Mouse (Mus musculus) liver, embryonic 14.5 days (tissue): Measurements from ENCODE around the gene Nadk2. TPM values are rescaled to one million over a fixed set of nuclear protein-coding genes. Genes with fewer than 3 reads are reported as not detected.
A peak's percentile ranks its signal among the peaks of the same experiment; 100 is the strongest.

ENCODE experiments used
- ATAC-seq: fragments of 200-750 bp; cut with Nextera tagmentation; 2 replicates; pipeline ENCODE4 v1.8.0; 2017; ENCODE audit warnings: moderate number of reproducible peaks, mild to moderate bottlenecking, moderate library complexity; ENCODE audit not compliant: insufficient read depth
- DNase-seq, 3 experiments: peaks; one replicate each; pipeline ENCODE4 v3.0.0-alpha.2; 2012 to 2013; ENCODE audit warnings: low read depth in 3 of 3, low spot score in 3 of 3
- H3K27ac ChIP-seq: fragments of 300-500 bp; sonication (generic); 2 replicates; pipeline ENCODE4 v1.5.1; 2014; ENCODE audit warnings: moderate library complexity, mild to moderate bottlenecking, control low read depth, inconsistent platforms
- H3K27me3 ChIP-seq: fragments of 300-500 bp; sonication (generic); 2 replicates; pipeline ENCODE4 v1.6.1; 2014; ENCODE audit warnings: mild to moderate bottlenecking, low read length, moderate library complexity; ENCODE audit not compliant: control insufficient read depth, insufficient read depth
- H3K36me3 ChIP-seq: fragments of 300-500 bp; sonication (generic); replicated peaks from 2 replicates; pipeline ENCODE4 v1.6.1; 2014; ENCODE audit warnings: low read depth; ENCODE audit not compliant: control insufficient read depth, insufficient read depth
- H3K4me1 ChIP-seq, 2 experiments: fragments of 200-500 bp in 1 of 2; fragments of 300-500 bp in 1 of 2; sonication (generic) in 1 of 2; replicated peaks; 2 replicates each; pipeline ENCODE4 v1.6.1; 2012 to 2014; ENCODE audit warnings: antibody characterized with exemption in 1 of 2, inconsistent platforms in 1 of 2, low read length in 1 of 2; ENCODE audit not compliant: control insufficient read depth in 2 of 2, insufficient read depth in 2 of 2
- H3K4me2 ChIP-seq: fragments of 300-500 bp; sonication (generic); 2 replicates; pipeline ENCODE4 v1.6.1; 2014; ENCODE audit warnings: low read depth, mild to moderate bottlenecking, control low read depth, moderate library complexity
- H3K4me3 ChIP-seq, 2 experiments: fragments of 200-500 bp in 1 of 2; fragments of 300-500 bp in 1 of 2; sonication (generic) in 1 of 2; 2 replicates each; pipeline ENCODE4 v1.5.1; 2012 to 2014; ENCODE audit warnings: low read depth in 2 of 2, low read length in 2 of 2, mild to moderate bottlenecking in 2 of 2, control low read depth in 1 of 2, inconsistent platforms in 1 of 2, moderate library complexity in 1 of 2; ENCODE audit not compliant: insufficient read depth in 1 of 2
- H3K9ac ChIP-seq: fragments of 300-500 bp; sonication (generic); replicated peaks from 2 replicates; pipeline ENCODE4 v1.6.1; 2014; ENCODE audit warnings: mild to moderate bottlenecking, control low read depth, moderate library complexity
- H3K9me3 ChIP-seq: fragments of 300-500 bp; sonication (generic); 2 replicates; pipeline ENCODE4 v1.6.1; 2016; ENCODE audit warnings: low read length, mixed read lengths; ENCODE audit not compliant: control insufficient read depth
- CTCF ChIP-seq: IDR thresholded peaks from 2 replicates; pipeline ENCODE4 v1.5.1; 2016; ENCODE audit warnings: antibody characterized with exemption, low read depth, control low read depth
- EP300 ChIP-seq: IDR thresholded peaks from 2 replicates; pipeline ENCODE4 v1.6.1; 2016; ENCODE audit warnings: antibody characterized with exemption, low read depth
- WGBS: fragments of 180-500 bp; shearing (Covaris S2); extraction: QIAGEN DNeasy Blood & Tissue Kit; methylation state at CpG from one replicate; pipeline ENCODE4 v1.1.7; 2014; ENCODE audit not compliant: insufficient replicate concordance; 5-methylcytosine and 5-hydroxymethylcytosine counted together
- polyA plus RNA-seq, 2 experiments: library from polyadenylated mRNA; depleted of rRNA in 1 of 2; stranded (reverse) in 1 of 2; unstranded in 1 of 2; fragments of >200 nt; fragmentation: Nextera tagmentation in 1 of 2; extraction: Ambion mirVana in 1 of 2; gene quantifications; 2 replicates each; pipeline versions ENCODE4 v1.2.1 to v1.2.3; 2012 to 2014

Gene Nadk2
- polyA plus RNA-seq, 2 experiments, result 96.0 to 113 TPM

- 83% methylated on average over 17 of the region's 17 CpGs for WGBS
- H3K27me3 ChIP-seq, result no peaks in the 10 kb centered on the region
- H3K4me2 ChIP-seq, result no peak overlapping the region
- TF ChIP-seq EP300, result no peak
- no peak for TF ChIP-seq CTCF
- DNase-seq (no peak), ATAC-seq (no peak)
- H3K27ac ChIP-seq, result no peak overlapping the region
- no peak overlapping the region for H3K9ac ChIP-seq
- peaks cover 12 to 28% of the 10 kb centered on the region in 2 experiments for H3K4me1 ChIP-seq
- no peak overlapping the region for H3K4me3 ChIP-seq
- H3K36me3 ChIP-seq, result peaks cover 95% of the 10 kb centered on the region
- H3K9me3 ChIP-seq, result no peaks in the 10 kb centered on the region
Observed at GRCm38 (mm10) chr15:9087895-9088682, 17.0 kb downstream of the Nadk2 start.

GRCm38 (mm10) chr15:9088683-9089072 lies 17.6 kb downstream of the Nadk2 start:
- H3K27ac ChIP-seq, result no peak overlapping the region
- no peaks in the 10 kb centered on the region for H3K27me3 ChIP-seq
- H3K36me3 ChIP-seq, result peaks cover 95% of the 10 kb centered on the region
- no peaks in the 10 kb centered on the region for H3K9me3 ChIP-seq
- H3K4me1 ChIP-seq, result peaks cover 15 to 33% of the 10 kb centered on the region in 2 experiments
- H3K4me3 ChIP-seq, result no peak overlapping the region
- H3K9ac ChIP-seq, result no peak overlapping the region
- WGBS, result 86% methylated on average over 8 of the region's 8 CpGs
- DNase-seq (no peak), ATAC-seq (no peak)
- TF ChIP-seq CTCF, result no peak
- TF ChIP-seq EP300, result no peak
- H3K4me2 ChIP-seq, result no peak overlapping the region

GRCm38 (mm10) chr15:9089136-9089720 lies 18.2 kb downstream of the Nadk2 start:
- ATAC-seq (no peak), DNase-seq (no peak)
- Histone ChIP-seq H3K4me3 (no peak overlapping the region), H3K9ac (no peak overlapping the region), H3K9me3 (no peaks in the 10 kb centered on the region), H3K4me2 (no peak overlapping the region), H3K36me3 (peaks cover 95% of the 10 kb centered on the region), H3K4me1 (peaks cover 21 to 36% of the 10 kb centered on the region in 2 experiments), H3K27ac (no peak overlapping the region), H3K27me3 (no peaks in the 10 kb centered on the region)
- 57% methylated on average over 2 of the region's 2 CpGs for WGBS
- TF ChIP-seq EP300, result no peak
- TF ChIP-seq CTCF, result no peak

- 58% methylated on average over 5 of the region's 5 CpGs for WGBS
- H3K9ac ChIP-seq, result no peak overlapping the region
- ATAC-seq (no peak), DNase-seq (no peak)
- no peak overlapping the region for H3K27ac ChIP-seq
- no peak overlapping the region for H3K4me2 ChIP-seq
- peaks cover 26 to 44% of the 10 kb centered on the region in 2 experiments for H3K4me1 ChIP-seq
- TF ChIP-seq CTCF, result no peak
- TF ChIP-seq EP300, result no peak
- no peak overlapping the region for H3K4me3 ChIP-seq
- H3K27me3 ChIP-seq, result no peaks in the 10 kb centered on the region
- H3K9me3 ChIP-seq, result no peaks in the 10 kb centered on the region
- peaks cover 93% of the 10 kb centered on the region for H3K36me3 ChIP-seq
Observed at GRCm38 (mm10) chr15:9090662-9091061, 19.6 kb downstream of the Nadk2 start.

GRCm38 (mm10) chr15:9093598-9094365 lies 22.7 kb downstream of the Nadk2 start:
- peak overlapping the region; percentile 47 for H3K4me2 ChIP-seq
- H3K9me3 ChIP-seq, result no peaks in the 10 kb centered on the region
- ATAC-seq, result peak; percentile 34; the same call in 1 of the 2 replicates
- H3K27ac ChIP-seq, result peak overlapping the region; percentile 69
- WGBS, result 60% methylated on average over 11 of the region's 11 CpGs
- peaks cover 17 to 23% of the 10 kb centered on the region in 2 experiments for H3K4me1 ChIP-seq
- no peak overlapping the region for H3K4me3 ChIP-seq
- peaks cover 93% of the 10 kb centered on the region for H3K36me3 ChIP-seq
- TF ChIP-seq CTCF (no peak), EP300 (no peak)
- no peak for DNase-seq
- H3K9ac ChIP-seq, result peak overlapping the region; percentile 34
- H3K27me3 ChIP-seq, result no peaks in the 10 kb centered on the region
